Mouse (Mus musculus) neutrophil, adult 65 days (primary cell): ENCODE data around the gene Mical2. TPM values are rescaled to one million over a fixed set of nuclear protein-coding genes. Genes with fewer than 3 reads are reported as not detected.

Source experiments
- total RNA-seq: library from RNA; stranded (reverse); gene quantifications from 2 replicates; pipeline ENCODE4 v1.2.4, GENCODE M21; 2023

Gene Mical2
- 1.5 and 1.9 TPM in 2 replicates for total RNA-seq

DNA sequence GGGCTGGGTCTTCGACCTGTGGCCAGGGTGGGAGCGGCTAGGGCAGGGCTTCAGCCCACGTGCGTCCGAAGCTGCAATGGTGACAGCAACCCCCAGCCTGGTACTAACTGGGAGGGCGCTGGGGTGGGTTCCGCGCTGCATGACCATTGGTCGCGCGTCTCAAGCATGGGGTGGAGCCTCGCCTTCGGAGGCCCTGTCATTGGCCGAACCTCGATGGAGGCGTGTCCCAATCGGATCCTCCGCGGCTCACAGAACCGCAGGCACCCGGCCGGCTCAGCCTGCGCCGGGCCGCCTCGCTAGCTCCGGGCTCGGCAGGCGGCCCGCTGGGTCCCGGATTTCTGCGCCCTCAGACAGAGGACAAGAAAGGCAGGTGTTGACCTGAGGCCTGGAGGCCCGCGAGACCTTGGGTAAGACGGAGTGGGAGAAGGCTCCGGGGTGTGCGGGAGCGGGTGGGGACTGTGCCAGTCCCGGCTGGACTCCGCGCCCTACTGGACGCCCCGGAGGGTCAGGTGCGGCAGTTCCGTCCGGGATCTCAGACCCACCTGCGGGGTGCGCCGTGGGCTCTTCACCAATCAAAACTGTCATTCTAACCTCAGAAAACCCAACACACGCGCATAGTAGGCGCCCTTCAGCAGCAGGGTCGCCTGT, at the start of gene Mical2:
Gene Mical2, plus strand, starts transcription at position 242 of the 648 bp plus-strand sequence.

GRCm38 (mm10) chr7:112427357-112428157, 201.9 kb downstream of the Mical2 start, which contains the start of gene Parva:
TSS of gene Parva (plus strand) at chr7:112427505.

Other genes with a start within 250 kb of the Mical2 start
- 52.3 and 57.4 TPM in 2 replicates for gene Usp47, start 202.4 kb upstream of the Mical2 start, total RNA-seq
- not detected in 2 replicates for gene Dkk3, start 66.8 kb upstream of the Mical2 start, total RNA-seq
- not detected in 2 replicates for gene Parva, start 201.6 kb downstream of the Mical2 start, total RNA-seq